Mouse (Mus musculus) hindbrain, embryonic 16.5 days (tissue): Measurements from ENCODE around the gene Upf3a. TPM values are rescaled to one million over a fixed set of nuclear protein-coding genes. Genes with fewer than 3 reads are reported as not detected.

ENCODE experiments used
- ATAC-seq: fragments of 200-750 bp; cut with Nextera tagmentation; 2 replicates; pipeline ENCODE4 v1.8.0; 2017; ENCODE audit warnings: moderate TSS enrichment, moderate library complexity
- H3K27ac ChIP-seq: fragments of 300-500 bp; sonication (generic); 2 replicates; pipeline ENCODE4 v1.5.1; 2014; ENCODE audit warnings: low read depth, mild to moderate bottlenecking, control low read depth, low read length, moderate library complexity
- H3K27me3 ChIP-seq: fragments of 300-500 bp; sonication (generic); replicated peaks from 2 replicates; pipeline ENCODE4 v1.6.1; 2014; ENCODE audit warnings: low read length; ENCODE audit not compliant: control insufficient read depth, insufficient read depth
- H3K36me3 ChIP-seq: fragments of 300-500 bp; sonication (generic); 2 replicates; pipeline ENCODE4 v1.6.1; 2014; ENCODE audit warnings: mild to moderate bottlenecking, low read length, moderate library complexity, mixed read lengths; ENCODE audit not compliant: control insufficient read depth, insufficient read depth
- H3K4me1 ChIP-seq: fragments of 300-500 bp; sonication (generic); 2 replicates; pipeline ENCODE4 v1.6.1; 2014; ENCODE audit warnings: low read depth, low read length; ENCODE audit not compliant: control insufficient read depth, insufficient read depth
- H3K4me2 ChIP-seq: fragments of 300-500 bp; sonication (generic); 2 replicates; pipeline ENCODE4 v1.6.1; 2014; ENCODE audit warnings: mild to moderate bottlenecking, low read length, control low read depth, moderate library complexity
- H3K4me3 ChIP-seq: fragments of 300-500 bp; sonication (generic); 2 replicates; pipeline ENCODE4 v1.5.1; 2014; ENCODE audit warnings: mild to moderate bottlenecking, low read length, control low read depth, moderate library complexity
- H3K9ac ChIP-seq: fragments of 300-500 bp; sonication (generic); 2 replicates; pipeline ENCODE4 v1.6.1; 2014; ENCODE audit warnings: low read depth, mild to moderate bottlenecking, control low read depth, low read length, moderate library complexity
- H3K9me3 ChIP-seq: fragments of 300-500 bp; sonication (generic); 2 replicates; pipeline ENCODE4 v1.6.1; 2014; ENCODE audit warnings: mild to moderate bottlenecking, low read length, moderate library complexity; ENCODE audit not compliant: control insufficient read depth
- WGBS: fragments of 180-500 bp; shearing (Covaris S2); extraction: QIAGEN DNeasy Blood & Tissue Kit; methylation state at CpG from one replicate; pipeline ENCODE4 v1.1.7; 2014; 5-methylcytosine and 5-hydroxymethylcytosine counted together
- polyA plus RNA-seq: library from polyadenylated mRNA; unstranded; fragments of >200 nt; fragmentation: Nextera tagmentation; extraction: Ambion mirVana; gene quantifications from 2 replicates; pipeline ENCODE4 v1.2.1, GENCODE M21; 2015

Upf3a gene
- polyA plus RNA-seq, 1 experiment from 2014 or later: 40.8 TPM

DNA sequence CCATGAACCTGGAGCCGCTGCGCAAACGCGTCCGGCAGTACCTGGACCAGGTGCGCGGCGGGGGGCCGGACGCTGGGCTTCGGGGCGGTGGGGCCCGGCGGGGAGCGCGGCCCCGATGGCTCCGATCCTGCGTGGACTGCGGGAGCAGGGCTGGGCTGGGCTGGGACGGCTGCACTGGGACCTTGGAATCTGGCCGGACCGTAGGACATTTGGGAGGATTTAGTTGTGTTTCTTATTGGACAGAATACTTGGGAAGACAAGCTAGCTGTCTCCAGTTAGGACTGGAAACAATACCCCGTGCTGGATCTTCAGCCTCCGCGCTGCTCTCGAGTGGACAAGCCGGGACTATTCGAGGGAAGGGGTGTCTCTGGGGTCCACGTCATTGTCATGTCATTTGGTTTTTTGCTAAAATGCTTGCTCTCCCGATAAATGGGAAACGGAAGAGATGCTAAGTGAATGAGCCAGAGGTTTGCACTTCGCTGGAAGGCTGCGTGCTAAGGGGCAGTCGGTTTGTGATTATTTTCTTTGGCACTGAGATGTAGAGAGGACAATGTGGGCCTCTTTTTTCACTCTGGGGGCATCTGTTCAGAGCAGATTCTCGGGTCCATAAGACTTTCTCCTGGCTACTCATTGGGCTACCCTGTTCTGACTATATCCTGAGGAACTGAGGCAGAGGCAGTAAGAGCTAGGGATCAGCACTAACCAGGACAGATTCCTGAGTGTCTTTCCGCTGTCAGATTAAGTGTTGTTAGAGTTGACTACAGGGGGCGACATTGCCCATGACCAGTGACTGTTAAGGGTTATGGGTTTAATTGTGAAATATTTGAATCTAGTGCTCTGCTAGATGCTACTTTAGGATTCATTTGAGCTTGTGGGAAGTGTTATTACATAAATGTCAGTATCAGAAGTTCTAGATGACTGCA is 27.3 kb upstream of the Upf3a start:
- Histone ChIP-seq H3K9me3 (no peaks in the 10 kb centered on the region), H3K36me3 (peaks cover 13% of the 10 kb centered on the region), H3K9ac (peak overlapping the region; percentile 97), H3K4me1 (peaks cover 13% of the 10 kb centered on the region), H3K4me3 (peak overlapping the region; percentile 100), H3K4me2 (peak overlapping the region; percentile 95), H3K27me3 (no peaks in the 10 kb centered on the region), H3K27ac (peak overlapping the region; percentile 85)
- ATAC-seq: peak; percentile 82
- WGBS: under 1% methylated on average over 38 of the region's 38 CpGs

DNA sequence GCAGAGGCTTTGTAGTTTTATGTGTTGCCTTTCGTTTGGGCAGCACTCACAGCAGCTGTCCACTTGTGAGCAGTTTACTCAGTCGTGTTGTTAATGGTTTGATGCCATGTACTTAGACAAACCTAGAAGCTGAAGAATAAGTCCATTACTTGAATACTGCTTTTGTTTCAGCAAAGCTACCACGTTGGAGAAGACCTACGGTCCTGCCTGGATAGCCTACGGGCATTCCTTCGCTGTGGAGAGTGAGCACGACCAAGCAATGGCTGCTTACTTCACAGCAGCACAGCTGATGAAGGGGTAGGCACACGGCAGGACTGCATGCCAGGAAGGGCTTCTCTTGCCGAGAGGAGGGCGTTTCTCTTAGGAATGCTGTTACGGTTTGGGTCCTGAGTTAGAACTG is 16.2 kb upstream of the Upf3a start:
- Histone ChIP-seq H3K4me2 (no peak overlapping the region), H3K9me3 (no peaks in the 10 kb centered on the region), H3K27ac (no peak overlapping the region), H3K4me1 (no peaks in the 10 kb centered on the region), H3K9ac (no peak overlapping the region), H3K36me3 (peaks cover 60% of the 10 kb centered on the region), H3K4me3 (no peak overlapping the region), H3K27me3 (no peaks in the 10 kb centered on the region)
- ATAC-seq: no peak
- 88% methylated on average over 11 of the region's 11 CpGs for WGBS

DNA sequence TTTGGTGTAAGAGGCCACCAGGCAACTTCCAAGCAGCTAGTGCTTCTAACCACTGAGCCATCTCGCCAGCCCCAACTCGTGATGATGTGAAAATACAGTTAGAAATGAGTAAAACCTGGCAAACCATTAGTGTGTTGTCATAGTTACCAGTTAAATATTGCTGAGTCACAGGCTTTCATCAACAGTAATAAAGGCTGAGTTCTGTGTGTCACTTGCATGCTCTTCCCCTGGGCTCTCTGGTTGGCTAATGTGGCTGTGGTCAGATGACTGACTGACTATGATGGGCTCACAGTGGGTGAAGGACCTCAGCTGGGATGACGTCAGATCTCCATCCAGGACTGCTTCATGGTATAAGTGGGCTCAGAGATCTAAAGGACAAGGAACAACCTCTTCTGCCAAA is 4.9 kb upstream of the Upf3a start:
- no peaks in the 10 kb centered on the region for H3K27me3 ChIP-seq

DNA sequence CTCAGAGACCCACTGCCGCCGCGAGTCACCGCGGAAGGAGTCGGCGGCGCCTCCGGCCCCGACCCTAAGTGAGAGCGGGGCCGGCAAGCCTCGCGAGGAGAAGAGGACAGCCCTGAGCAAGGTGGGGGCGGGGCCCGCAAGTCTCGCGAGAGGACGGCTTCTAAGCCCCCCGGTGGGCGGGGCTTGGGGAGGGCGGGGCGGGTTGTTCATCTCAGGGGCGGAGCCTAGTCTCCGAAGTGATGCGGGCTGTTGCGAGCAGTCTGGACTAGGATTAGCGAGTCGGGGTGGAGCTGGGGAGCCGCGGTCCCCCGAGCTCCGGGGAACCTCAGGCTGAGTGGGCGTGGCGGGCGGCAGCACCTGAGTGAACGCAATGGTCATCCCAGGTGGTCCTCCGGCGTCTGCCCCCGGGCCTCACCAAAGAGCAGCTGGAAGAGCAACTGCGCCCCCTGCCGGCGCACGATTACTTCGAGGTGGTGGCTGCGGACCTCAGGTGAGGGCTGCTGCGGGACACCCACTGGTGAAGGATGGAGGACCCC is 417 bp downstream of the Upf3a start:
- H3K27ac ChIP-seq: peak overlapping the region; percentile 100
- peak; percentile 98 for ATAC-seq
- 0% methylated on average over 23 of the region's 47 CpGs for WGBS

More for the DNA sequence above, 4.9 kb upstream of the Upf3a start:
- Histone ChIP-seq H3K36me3 (peaks cover 35% of the 10 kb centered on the region), H3K9me3 (no peaks in the 10 kb centered on the region), H3K4me2 (no peak overlapping the region), H3K4me3 (no peak overlapping the region), H3K4me1 (peaks cover 5% of the 10 kb centered on the region), H3K27ac (no peak overlapping the region), H3K9ac (no peak overlapping the region)
- ATAC-seq: no peak
- WGBS: 87% methylated on average over 3 of the region's 3 CpGs

DNA sequence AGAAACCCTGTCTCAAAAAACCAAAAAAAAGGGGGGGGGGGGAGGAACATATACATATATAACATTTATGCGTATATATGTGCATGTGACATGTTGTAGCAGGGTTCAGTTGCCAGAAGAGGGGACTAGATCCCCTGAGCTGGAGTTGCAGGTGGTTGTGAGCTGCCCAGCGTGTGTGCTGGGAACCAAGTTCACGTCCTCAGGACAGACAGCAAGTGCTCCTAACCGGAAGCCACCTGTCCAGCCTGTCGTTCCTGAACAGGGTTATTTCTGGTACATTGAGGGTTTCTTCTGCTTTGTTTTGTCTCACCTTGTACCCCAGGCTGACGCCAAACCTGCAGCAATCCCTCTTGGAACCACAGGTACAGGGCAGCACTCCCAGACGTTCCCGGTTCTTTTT is 4.2 kb downstream of the Upf3a start:
- WGBS: 92% methylated on average over 8 of the region's 8 CpGs

More for the DNA sequence above, 417 bp downstream of the Upf3a start:
- H3K4me1 ChIP-seq: peaks cover 7% of the 10 kb centered on the region
- H3K9ac ChIP-seq: peak overlapping the region; percentile 98
- peaks cover 13% of the 10 kb centered on the region for H3K36me3 ChIP-seq
- no peaks in the 10 kb centered on the region for H3K27me3 ChIP-seq
- no peaks in the 10 kb centered on the region for H3K9me3 ChIP-seq
- peak overlapping the region; percentile 72 for H3K4me3 ChIP-seq
- peak overlapping the region; percentile 93 for H3K4me2 ChIP-seq

DNA sequence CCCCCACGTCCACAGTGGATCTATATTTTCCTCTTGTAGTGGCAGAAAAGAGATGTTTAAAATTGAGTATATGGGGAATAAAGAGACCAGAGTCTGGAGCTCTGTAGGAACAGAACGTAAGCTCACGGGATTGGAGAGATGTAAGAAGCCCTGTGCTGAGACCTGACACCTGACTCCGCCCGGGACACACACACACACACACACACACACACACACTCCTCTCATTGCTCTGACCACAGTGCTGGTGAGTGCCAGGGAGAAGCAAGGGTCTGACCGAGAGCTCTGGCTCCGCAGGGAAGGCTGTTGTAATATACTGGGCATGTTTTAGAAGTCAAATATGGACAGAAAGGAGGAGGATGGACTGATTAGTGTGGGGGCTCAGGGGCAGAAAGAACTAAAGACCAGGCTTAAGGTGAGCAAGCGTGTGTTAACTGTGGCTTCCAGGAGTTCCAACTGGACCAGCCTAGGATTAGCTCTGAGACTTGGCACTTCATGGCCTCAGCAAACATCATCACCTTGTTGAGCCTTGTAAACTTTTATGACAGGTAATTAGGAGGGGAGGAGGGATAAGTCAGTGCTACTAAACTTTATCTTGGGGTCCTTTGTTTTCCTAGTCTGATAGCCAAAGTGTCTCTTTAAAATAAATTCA is 7.8 kb downstream of the Upf3a start:
- Histone ChIP-seq H3K36me3 (peaks cover 43% of the 10 kb centered on the region), H3K4me2 (no peak overlapping the region), H3K27ac (no peak overlapping the region), H3K9me3 (no peaks in the 10 kb centered on the region), H3K9ac (no peak overlapping the region), H3K4me1 (no peaks in the 10 kb centered on the region), H3K27me3 (no peaks in the 10 kb centered on the region), H3K4me3 (no peak overlapping the region)
- ATAC-seq: no peak
- 93% methylated on average over 8 of the region's 8 CpGs for WGBS

More for the DNA sequence above, 4.2 kb downstream of the Upf3a start:
- H3K9me3 ChIP-seq: no peaks in the 10 kb centered on the region
- H3K27ac ChIP-seq: no peak overlapping the region
- H3K36me3 ChIP-seq: peaks cover 19% of the 10 kb centered on the region
- H3K4me3 ChIP-seq: no peak overlapping the region
- H3K9ac ChIP-seq: no peak overlapping the region
- no peak for ATAC-seq
- H3K27me3 ChIP-seq: no peaks in the 10 kb centered on the region
- H3K4me1 ChIP-seq: peaks cover 7% of the 10 kb centered on the region
- H3K4me2 ChIP-seq: no peak overlapping the region

DNA sequence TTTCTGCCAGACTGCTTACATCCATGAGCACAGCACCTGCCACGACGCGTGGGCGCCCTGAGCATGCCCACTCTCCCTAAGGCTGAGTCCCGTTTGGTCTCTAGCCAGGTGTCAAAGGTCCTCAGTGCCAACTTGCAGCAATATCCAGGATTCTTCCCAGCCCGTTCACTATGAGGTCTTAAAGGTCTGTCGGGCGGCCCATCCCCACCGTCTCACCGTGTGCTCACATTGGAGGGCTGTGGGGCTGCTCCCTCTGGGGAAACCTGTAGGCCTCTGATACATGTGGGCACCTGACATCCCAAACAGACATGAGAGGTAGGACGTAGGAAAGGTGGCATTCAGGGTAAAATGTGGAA is 8.3 kb downstream of the Upf3a start:
- ATAC-seq: no peak

DNA sequence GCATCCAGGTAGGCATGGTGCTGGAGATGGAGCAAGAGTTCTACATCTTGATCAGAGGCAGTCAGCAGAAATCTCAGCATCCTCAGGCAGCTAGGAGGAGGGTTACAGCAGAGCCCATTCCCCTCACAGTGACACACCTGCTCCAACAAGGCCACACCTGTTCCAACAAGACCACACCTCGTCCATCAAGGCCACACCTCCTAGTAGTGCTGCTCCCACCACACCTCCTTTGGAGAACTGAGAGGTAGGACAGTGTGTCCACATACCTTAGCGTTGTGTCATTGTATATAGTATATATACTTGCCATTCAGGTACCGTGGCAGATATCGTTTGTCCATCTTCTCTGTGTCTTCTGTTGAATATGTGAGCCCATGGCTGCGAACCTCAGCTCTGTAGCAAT is 12.3 kb downstream of the Upf3a start:
- no peaks in the 10 kb centered on the region for H3K9me3 ChIP-seq
- H3K27me3 ChIP-seq: no peaks in the 10 kb centered on the region
- H3K4me3 ChIP-seq: no peak overlapping the region
- no peak overlapping the region for H3K27ac ChIP-seq
- H3K4me2 ChIP-seq: no peak overlapping the region
- H3K4me1 ChIP-seq: no peaks in the 10 kb centered on the region
- H3K36me3 ChIP-seq: peaks cover 35% of the 10 kb centered on the region
- ATAC-seq: no peak
- no peak overlapping the region for H3K9ac ChIP-seq
- WGBS: 94% methylated on average over 5 of the region's 5 CpGs

More for the DNA sequence above, 8.3 kb downstream of the Upf3a start:
- H3K27ac ChIP-seq: no peak overlapping the region
- H3K4me3 ChIP-seq: no peak overlapping the region
- no peaks in the 10 kb centered on the region for H3K27me3 ChIP-seq
- H3K4me1 ChIP-seq: no peaks in the 10 kb centered on the region
- no peak overlapping the region for H3K4me2 ChIP-seq
- WGBS: 92% methylated on average over 11 of the region's 11 CpGs
- peaks cover 43% of the 10 kb centered on the region for H3K36me3 ChIP-seq
- H3K9me3 ChIP-seq: no peaks in the 10 kb centered on the region
- H3K9ac ChIP-seq: no peak overlapping the region

DNA sequence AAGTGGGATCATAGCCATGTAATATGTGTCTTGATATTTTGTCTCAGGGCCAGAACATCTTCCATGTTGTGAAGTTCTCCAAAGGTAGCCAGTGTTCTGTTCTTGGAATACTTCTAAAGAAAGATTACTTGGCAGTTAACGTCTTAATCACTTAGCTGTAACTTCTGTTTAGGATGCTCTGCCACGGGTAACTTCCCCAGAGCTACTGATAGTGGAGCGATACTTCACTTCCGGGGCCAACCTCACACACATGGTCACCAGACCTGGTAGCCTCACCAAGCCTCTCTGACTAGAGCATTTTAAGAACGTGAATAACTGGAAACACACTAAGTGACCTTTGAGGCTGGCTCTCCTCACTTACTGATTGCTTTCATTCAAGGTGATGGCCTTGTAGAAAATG is 14.2 kb downstream of the Upf3a start:
- no peak for ATAC-seq
- Histone ChIP-seq H3K9me3 (no peaks in the 10 kb centered on the region), H3K27me3 (no peaks in the 10 kb centered on the region), H3K36me3 (peaks cover 30% of the 10 kb centered on the region), H3K4me2 (no peak overlapping the region), H3K4me3 (no peak overlapping the region), H3K4me1 (no peaks in the 10 kb centered on the region), H3K9ac (no peak overlapping the region), H3K27ac (no peak overlapping the region)
- 89% methylated on average over 5 of the region's 5 CpGs for WGBS
